Mouse (Mus musculus) embryonic fibroblast, embryonic 13.5 days (primary cell): ENCODE data around the gene Cep95.

Experiments
- CTCF ChIP-seq: IDR thresholded peaks from 2 replicates; pipeline ENCODE4 v1.5.1; 2011; ENCODE audit warnings: mild to moderate bottlenecking, control low read depth, low read length, moderate library complexity, borderline replicate concordance; ENCODE audit not compliant: insufficient read depth
- POLR2A ChIP-seq: IDR thresholded peaks from 2 replicates; pipeline ENCODE4 v1.6.1; 2011; ENCODE audit warnings: low read depth, mild to moderate bottlenecking, control low read depth, low read length, moderate library complexity

DNA sequence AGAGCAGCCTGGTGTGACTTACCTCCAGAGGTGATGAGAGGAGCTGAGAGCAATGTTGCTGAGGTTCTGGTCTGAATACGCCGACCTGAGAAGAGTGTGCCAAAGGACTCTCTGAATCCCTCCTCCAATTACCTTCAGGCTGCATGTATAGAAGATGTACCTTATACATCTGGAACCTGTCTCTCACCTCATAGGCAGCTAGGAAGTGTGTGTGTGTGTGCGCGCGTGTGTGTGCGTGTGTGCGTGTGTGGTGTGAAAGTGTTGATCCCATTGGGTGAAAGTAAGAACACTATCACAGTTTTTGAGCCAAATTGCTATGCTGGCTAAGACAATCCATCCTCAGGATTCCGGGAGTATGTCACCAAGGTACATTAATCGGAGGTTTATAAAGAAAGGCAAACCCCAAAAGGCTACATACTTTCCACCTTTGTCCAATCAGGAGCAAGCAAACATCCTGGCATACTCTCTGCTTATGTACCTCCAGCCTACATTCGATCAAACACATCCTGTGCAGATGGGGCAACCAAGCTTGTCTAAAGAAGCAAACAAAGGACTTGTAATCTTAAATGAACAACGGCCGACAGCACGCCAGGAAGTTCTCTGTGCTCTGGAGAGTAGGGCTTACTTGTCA, 38.8 kb upstream of the Cep95 start, which contains the start of gene Pecam1:
- TF ChIP-seq CTCF (no peak), POLR2A (no peak)
